Mouse (Mus musculus): ENCODE results near the gene Amtn. TPM values are rescaled to one million over a fixed set of nuclear protein-coding genes. Genes with fewer than 3 reads are reported as not detected.
"Not testable (repeated sequence)": the region's sequence is repeated elsewhere in the genome, so short reads cannot be mapped to it uniquely, and the experiment has no call there.

Amtn gene
- not detected in 2 replicates for polyA plus RNA-seq (2016; fragmentation: Nextera tagmentation; extraction: Ambion mirVana)

DNA sequence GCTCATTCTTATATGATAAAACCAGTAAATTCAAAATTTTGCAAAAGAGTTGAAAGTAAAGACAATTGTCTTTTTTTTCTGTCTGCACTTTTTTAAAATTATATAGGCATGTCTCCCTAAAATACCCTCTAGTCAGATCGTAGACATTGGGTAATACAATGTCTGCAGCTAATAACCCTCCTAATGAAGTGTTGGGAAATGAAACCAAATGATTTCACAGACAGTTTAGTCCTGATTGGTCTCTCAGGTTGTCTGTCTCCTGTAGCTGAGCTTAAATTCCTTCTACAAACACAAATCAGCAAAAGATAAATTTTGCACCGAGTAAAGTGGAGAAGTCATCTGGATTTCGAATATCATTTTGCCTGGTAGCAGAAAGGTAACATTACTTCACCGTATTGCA lies at the start of gene Amtn:
TSS of gene Amtn (plus strand) at position 301 of the 400 bp plus-strand sequence.
- Histone ChIP-seq H3K9ac (no peak within 1 kb of the TSS), H3K9me3 (no peaks in the 10 kb centered on the region), H3K4me2 (no peak within 1 kb of the TSS), H3K27ac (no peak within 1 kb of the TSS), H3K36me3 (replicated peaks) (no peaks in the 10 kb centered on the region), H3K4me3 (replicated peaks) (no peak within 1 kb of the TSS), H3K27me3 (no peaks in the 10 kb centered on the region), H3K4me1 (no peaks in the 10 kb centered on the region)
- WGBS, result 92% methylated on average over 4 of the region's 4 CpGs
- ATAC-seq (ENCODE audit: low FRiP score), result no peak

DNA sequence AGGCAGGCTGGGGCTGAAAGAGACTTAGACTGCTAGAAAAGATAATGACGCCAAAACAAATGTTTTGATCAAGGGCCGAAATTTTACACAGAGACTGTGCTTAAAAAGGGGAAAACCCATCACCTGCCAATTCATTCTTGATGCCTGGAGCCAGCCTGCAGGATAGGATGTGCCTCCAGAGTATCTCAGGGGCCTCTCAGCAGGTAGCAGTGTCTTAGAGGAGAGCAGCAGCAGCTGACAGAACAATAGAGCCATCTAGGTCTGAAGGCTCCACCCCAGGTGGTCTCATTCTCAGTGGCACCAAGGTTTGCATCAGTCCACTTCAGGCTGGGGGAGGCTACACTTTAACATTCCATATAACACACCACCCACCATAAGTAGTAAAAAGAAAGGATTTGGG lies 27.4 kb upstream of the Amtn start:
- not testable (repeated sequence) for H3K9me3 ChIP-seq; H3K36me3 ChIP-seq (replicated peaks); H3K4me3 ChIP-seq (replicated peaks); H3K27ac ChIP-seq; ATAC-seq (ENCODE audit: low FRiP score); H3K4me2 ChIP-seq; H3K27me3 ChIP-seq; H3K9ac ChIP-seq; H3K4me1 ChIP-seq
- WGBS, result 47% methylated on average over 2 of the region's 2 CpGs

DNA sequence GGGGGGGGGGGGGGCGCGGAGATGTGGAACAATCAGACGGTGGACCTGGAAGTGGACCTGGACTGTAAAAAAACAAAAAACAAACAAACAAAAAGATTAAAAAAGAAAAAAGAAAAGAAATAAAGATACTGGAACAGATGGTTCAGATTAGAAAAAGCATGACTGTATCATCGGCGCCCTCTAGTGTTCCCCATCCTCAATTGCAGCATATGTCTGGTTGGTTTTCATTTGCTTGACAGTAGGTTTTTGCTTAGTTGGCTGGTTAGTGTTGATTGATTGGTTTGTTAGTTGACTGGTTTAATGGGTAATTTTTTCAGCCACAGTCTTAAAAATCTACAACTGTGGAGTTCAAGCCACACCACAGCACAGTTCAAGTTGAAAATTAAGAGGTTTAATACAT lies 11.1 kb upstream of the Amtn start:
- H3K9ac ChIP-seq, result no peak overlapping the region
- H3K9me3 ChIP-seq, result no peaks in the 10 kb centered on the region
- H3K4me1 ChIP-seq, result no peaks in the 10 kb centered on the region
- ATAC-seq (ENCODE audit: low FRiP score), result no peak
- H3K4me2 ChIP-seq, result no peak overlapping the region
- no peaks in the 10 kb centered on the region for H3K27me3 ChIP-seq
- H3K36me3 ChIP-seq (replicated peaks), result no peaks in the 10 kb centered on the region
- 6% methylated on average over 5 of the region's 5 CpGs for WGBS
- H3K4me3 ChIP-seq (replicated peaks), result no peak overlapping the region
- H3K27ac ChIP-seq, result no peak overlapping the region

DNA sequence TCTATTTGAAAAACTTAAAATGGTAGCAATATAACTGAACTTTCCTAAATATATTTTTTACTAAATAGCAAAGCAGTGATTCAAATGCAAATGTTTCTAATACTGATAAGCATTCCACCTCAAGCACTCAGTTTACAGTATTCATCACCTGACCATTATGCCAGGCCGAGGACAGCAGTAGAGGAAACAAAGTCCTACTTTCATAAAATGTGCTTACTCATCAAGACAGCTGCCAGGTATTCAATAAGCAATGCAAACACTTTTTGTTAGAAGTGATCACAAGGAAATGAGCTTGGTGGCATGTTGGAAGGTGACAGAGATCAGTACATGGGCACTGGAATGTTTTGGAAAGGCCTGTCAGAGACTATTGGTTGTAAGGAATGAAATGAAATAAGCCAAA lies 9.0 kb upstream of the Amtn start:
- WGBS, result 79% methylated on average over 1 of the region's 1 CpGs
- Histone ChIP-seq H3K27me3 (no peaks in the 10 kb centered on the region), H3K4me3 (replicated peaks) (no peak overlapping the region), H3K4me1 (no peaks in the 10 kb centered on the region), H3K4me2 (no peak overlapping the region), H3K9me3 (no peaks in the 10 kb centered on the region), H3K9ac (no peak overlapping the region), H3K27ac (no peak overlapping the region), H3K36me3 (replicated peaks) (no peaks in the 10 kb centered on the region)
- no peak for ATAC-seq (ENCODE audit: low FRiP score)

DNA sequence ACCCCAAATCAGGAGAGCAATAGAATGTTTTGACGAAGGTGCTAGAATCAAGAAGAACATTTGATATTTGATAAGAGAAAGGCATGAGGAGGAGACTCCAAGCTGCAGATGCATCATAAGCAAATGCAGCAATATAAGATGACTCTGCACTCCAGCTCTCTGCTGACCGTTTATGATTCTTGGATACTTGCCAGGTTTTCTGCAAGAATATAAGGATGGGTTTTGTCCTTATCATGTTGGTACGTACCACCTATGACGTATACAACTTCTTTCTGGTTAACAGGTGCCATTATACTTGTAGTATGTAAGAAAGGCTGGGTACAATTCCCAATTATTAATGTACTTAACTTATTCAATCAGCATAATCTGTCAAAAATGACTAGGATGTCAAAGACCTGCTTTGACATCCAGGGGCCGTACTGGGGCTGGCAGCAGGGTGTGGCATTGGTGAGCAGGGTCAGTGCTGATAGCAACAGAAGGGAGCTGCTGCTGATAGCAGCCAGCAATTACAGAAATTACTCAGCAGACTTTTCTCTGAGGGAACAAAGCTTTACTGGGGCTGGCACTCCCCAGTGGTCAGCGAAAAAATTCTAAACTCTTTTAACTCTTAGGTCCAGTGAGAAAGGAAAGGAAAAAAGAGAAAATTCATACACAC lies 5.2 kb upstream of the Amtn start:
- Histone ChIP-seq H3K27ac (no peak overlapping the region), H3K4me3 (replicated peaks) (no peak overlapping the region), H3K9me3 (no peaks in the 10 kb centered on the region), H3K36me3 (replicated peaks) (no peaks in the 10 kb centered on the region), H3K4me1 (no peaks in the 10 kb centered on the region), H3K9ac (no peak overlapping the region), H3K27me3 (no peaks in the 10 kb centered on the region), H3K4me2 (no peak overlapping the region)
- WGBS, result 86% methylated on average over 6 of the region's 6 CpGs
- no peak for ATAC-seq (ENCODE audit: low FRiP score)

DNA sequence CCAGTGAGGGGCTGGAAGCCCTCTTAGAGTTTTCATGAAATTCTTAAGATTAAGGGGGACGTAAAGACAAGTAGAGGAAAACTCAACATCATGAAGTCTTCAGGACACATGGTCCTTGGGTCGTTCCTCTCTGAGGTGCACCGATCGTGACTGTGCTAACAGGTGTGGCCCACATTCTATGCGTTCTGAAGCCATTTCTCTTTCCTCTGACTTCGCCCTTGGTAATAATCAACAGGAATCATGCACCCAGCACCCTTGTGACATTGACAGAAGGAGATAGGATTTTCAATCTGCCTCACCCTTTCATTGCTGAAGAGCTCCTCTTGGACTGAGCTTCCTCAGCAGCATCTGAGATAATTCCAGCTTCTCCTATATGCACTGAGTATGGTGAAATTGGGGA lies 3.3 kb upstream of the Amtn start:
- 90% methylated on average over 6 of the region's 6 CpGs for WGBS
- Histone ChIP-seq H3K9me3 (no peaks in the 10 kb centered on the region), H3K4me2 (no peak overlapping the region), H3K27me3 (no peaks in the 10 kb centered on the region), H3K4me3 (replicated peaks) (no peak overlapping the region), H3K9ac (no peak overlapping the region), H3K27ac (no peak overlapping the region), H3K4me1 (no peaks in the 10 kb centered on the region), H3K36me3 (replicated peaks) (no peaks in the 10 kb centered on the region)
- no peak for ATAC-seq (ENCODE audit: low FRiP score)

DNA sequence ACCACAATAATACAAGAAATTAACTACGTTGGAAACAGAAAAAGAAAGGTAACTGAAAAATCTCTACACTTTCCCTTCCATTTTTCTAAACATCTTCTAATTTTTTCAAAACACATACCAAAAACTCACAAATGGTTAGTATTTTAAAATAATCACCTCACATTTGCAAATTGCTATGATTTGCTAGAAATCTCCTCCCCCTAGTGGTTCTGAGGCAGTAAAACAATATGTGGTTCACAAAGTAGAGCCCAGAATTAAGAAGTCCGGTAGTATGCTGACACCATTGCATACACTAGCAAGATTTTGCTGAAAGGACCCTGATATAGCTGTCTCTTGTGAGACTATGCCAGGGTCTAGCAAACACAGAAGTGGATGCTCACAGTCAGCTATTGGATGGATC lies 16.1 kb downstream of the Amtn start:
- not testable (repeated sequence) for H3K4me1 ChIP-seq; H3K4me2 ChIP-seq; H3K27me3 ChIP-seq; H3K9me3 ChIP-seq; H3K9ac ChIP-seq; H3K36me3 ChIP-seq (replicated peaks); H3K27ac ChIP-seq; ATAC-seq (ENCODE audit: low FRiP score); H3K4me3 ChIP-seq (replicated peaks)
- 85% methylated on average over 2 of the region's 2 CpGs for WGBS

DNA sequence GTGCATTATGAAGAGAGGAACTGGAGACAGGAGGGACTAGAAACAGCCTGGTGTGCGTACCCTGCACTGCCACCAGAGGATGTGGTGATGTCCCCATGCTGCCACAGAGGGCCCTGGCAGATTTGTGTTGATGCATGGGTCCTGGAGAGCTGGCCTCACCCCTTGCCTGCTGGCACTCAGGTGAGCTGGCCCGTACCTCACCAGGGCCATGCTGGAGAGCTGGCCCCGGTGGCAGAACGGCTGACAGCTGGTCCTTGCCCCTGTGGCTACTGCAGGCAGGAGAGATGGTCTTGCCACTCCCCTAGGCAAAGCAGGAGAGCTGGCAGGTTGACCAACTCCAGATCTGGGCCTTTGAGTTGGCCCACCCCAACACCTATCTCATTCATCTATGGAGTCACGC lies 22.7 kb downstream of the Amtn start:
- H3K27ac ChIP-seq, result no peak overlapping the region
- H3K4me1 ChIP-seq, result no peaks in the 10 kb centered on the region
- H3K27me3 ChIP-seq, result no peaks in the 10 kb centered on the region
- H3K4me2 ChIP-seq, result no peak overlapping the region
- no peak overlapping the region for H3K4me3 ChIP-seq (replicated peaks)
- H3K9me3 ChIP-seq, result no peaks in the 10 kb centered on the region
- no peaks in the 10 kb centered on the region for H3K36me3 ChIP-seq (replicated peaks)
- WGBS, result 74% methylated on average over 5 of the region's 5 CpGs
- ATAC-seq (ENCODE audit: low FRiP score), result no peak; the same call in 1 of the 2 replicates
- H3K9ac ChIP-seq, result no peak overlapping the region

DNA sequence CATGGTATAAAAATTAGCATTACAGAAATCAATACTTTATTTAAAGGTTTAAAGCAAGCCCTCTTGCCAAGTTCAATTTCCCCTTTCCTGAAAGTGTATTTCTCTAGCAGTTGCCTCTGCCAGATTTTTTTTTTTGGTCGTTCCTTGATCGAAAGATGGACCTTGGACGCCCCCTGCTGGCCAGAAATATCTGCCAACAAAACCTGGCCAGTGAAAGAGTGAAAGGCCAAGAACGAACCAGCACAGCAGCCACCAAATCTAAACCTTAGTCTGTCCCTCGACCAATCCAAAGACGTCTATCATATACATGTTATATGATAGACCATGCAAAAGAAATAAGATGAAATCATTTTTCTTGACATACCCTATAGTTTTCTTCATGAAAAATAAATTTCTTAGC lies 23.9 kb downstream of the Amtn start:
- 0 out of 2 replicates have a peak, but pooled peaks have one; percentile 22 for ATAC-seq (ENCODE audit: low FRiP score)

DNA sequence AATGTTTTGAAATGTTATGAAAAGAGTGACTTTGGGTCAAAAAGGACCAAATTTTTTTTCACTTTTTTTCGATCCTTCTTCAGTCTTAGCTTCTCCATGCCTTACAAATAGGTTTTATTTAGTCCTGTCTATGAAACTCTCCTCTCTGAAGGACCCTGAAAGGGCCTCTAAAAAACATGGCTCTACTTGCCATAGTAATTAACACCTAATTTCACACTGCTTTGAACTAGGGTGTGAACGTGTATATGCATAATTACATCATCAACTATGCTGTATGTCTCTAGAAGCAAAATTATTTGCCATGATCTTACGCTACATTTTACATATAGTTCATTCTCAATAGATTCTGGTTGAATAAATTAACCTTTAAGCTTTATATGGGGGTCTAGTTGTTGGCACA lies 25.6 kb downstream of the Amtn start:
- Histone ChIP-seq H3K27ac (no peak overlapping the region), H3K4me3 (replicated peaks) (no peak overlapping the region), H3K9ac (no peak overlapping the region), H3K4me2 (no peak overlapping the region), H3K27me3 (no peaks in the 10 kb centered on the region), H3K9me3 (no peaks in the 10 kb centered on the region), H3K4me1 (no peaks in the 10 kb centered on the region), H3K36me3 (replicated peaks) (no peaks in the 10 kb centered on the region)
- ATAC-seq (ENCODE audit: low FRiP score), result 0 out of 2 replicates have a peak, but pooled peaks have one; percentile 36
- 79% methylated on average over 3 of the region's 3 CpGs for WGBS

More for the DNA sequence above, 23.9 kb downstream of the Amtn start:
- Histone ChIP-seq H3K4me1 (no peaks in the 10 kb centered on the region), H3K9me3 (no peaks in the 10 kb centered on the region), H3K36me3 (replicated peaks) (no peaks in the 10 kb centered on the region), H3K9ac (no peak overlapping the region), H3K27me3 (no peaks in the 10 kb centered on the region), H3K4me3 (replicated peaks) (no peak overlapping the region), H3K27ac (no peak overlapping the region), H3K4me2 (no peak overlapping the region)
- WGBS, result 11% methylated on average over 6 of the region's 6 CpGs

DNA sequence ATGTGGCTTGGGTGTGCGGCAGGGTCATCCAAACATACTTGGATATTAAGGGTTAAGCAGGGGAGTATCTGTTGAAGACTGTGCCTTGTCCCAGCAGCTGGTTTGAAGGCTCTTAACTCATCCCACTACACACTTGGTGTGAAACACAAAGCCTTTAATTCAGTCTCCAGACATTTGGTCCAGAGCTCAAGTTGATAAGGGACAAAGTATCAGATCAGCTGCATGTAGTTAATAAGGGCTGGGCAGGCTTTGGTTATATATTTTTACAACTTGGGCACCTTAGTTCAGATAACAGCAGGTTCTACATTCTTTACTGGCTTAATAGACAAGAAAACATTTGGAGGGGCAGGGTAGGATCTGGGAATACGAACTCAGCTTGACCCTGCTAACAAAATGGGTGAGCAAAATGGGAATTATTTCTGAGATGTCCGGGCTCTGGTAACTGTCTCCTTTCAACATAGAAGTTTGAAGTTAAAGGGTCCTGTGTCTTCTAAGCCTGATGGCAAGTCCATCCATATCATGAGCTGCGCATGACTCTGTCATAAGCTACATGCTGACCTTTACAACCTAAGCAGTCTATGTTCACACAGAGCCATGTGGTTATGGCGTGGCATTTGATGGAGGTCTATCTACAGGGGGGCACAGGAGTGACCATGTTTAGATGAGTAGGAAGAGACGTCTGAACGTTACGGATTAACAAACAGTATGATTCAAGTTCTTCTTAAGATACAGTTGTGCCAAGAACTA lies 44.6 kb downstream of the Amtn start:
- no peaks in the 10 kb centered on the region for H3K36me3 ChIP-seq (replicated peaks)
- no peaks in the 10 kb centered on the region for H3K9me3 ChIP-seq
- no peaks in the 10 kb centered on the region for H3K4me1 ChIP-seq
- H3K27ac ChIP-seq, result no peak overlapping the region
- H3K4me3 ChIP-seq (replicated peaks), result no peak overlapping the region
- 93% methylated on average over 8 of the region's 8 CpGs for WGBS
- H3K27me3 ChIP-seq, result no peaks in the 10 kb centered on the region
- ATAC-seq (ENCODE audit: low FRiP score), result no peak
- no peak overlapping the region for H3K9ac ChIP-seq
- no peak overlapping the region for H3K4me2 ChIP-seq

DNA sequence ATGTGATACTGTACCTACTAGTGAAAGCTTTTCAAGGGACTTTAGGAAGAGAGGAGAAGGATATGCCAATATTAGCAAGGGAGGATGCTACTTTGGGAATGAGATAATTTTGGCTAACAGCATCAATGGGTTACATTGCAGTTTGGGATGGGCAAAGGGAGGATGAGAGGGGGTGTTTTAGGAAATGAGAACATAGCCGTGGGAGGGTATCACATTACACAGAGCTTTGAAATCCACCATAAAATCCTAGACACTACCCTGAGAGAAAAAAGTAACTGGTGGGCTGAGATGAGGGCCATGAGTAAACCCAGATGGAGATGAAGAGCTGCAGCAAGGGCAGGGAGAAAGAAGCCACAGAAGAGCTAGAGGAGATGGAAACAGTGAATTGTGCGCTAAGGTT lies 49.0 kb downstream of the Amtn start:
- H3K9ac ChIP-seq; H3K9me3 ChIP-seq; H3K4me1 ChIP-seq; H3K27ac ChIP-seq; H3K4me2 ChIP-seq; H3K36me3 ChIP-seq (replicated peaks); ATAC-seq (ENCODE audit: low FRiP score); H3K4me3 ChIP-seq (replicated peaks); H3K27me3 ChIP-seq: not testable (repeated sequence)
- 78% methylated on average over 2 of the region's 2 CpGs for WGBS

DNA sequence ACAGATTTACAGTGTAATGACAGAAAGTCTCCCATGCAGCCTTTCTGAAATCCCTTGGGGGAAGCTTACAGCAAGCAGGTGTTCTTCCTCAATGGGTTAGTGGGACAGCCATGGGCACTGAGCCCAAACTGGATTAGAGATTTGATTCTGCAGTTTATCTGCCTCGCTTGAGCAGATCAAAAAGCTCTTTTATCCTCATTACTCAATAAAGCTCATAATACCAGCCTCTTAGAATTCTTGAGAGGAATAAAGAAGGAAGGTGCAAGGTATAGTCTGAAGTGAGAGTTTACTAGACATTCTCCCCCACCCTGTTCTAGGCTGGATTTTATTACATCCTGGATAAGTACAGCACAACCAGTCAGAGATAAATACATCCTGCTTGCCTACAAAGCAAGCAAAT lies 50.8 kb downstream of the Amtn start:
- H3K27ac ChIP-seq, result peak overlapping the region; percentile 31; the same call in 1 of the 2 replicates
- no peaks in the 10 kb centered on the region for H3K9me3 ChIP-seq
- H3K4me1 ChIP-seq, result no peaks in the 10 kb centered on the region
- H3K4me2 ChIP-seq, result no peak overlapping the region
- no peak overlapping the region for H3K4me3 ChIP-seq (replicated peaks)
- ATAC-seq (ENCODE audit: low FRiP score), result peak; percentile 76; the same call in 1 of the 2 replicates
- H3K9ac ChIP-seq, result no peak overlapping the region
- H3K27me3 ChIP-seq, result no peaks in the 10 kb centered on the region
- 52% methylated on average over 1 of the region's 1 CpGs for WGBS
- no peaks in the 10 kb centered on the region for H3K36me3 ChIP-seq (replicated peaks)
